Mouse (Mus musculus) stomach, embryonic 14.5 days (tissue): ENCODE measurements at regions not wholly inside any gene's neighbourhood (a gene's known extent, or its start where the extent isn't known, plus 50 kb on each side); places are given as distances from the start of the nearest gene placed in this dataset.
A peak's percentile ranks its signal among the peaks of the same experiment; 100 is the strongest.

Source experiments
- ATAC-seq: fragments of 200-750 bp; cut with Nextera tagmentation; 2 replicates; pipeline ENCODE4 v1.8.0; 2017; ENCODE audit warnings: low read depth, moderate TSS enrichment; ENCODE audit not compliant: insufficient number of reproducible peaks, insufficient read depth, low FRiP score
- H3K27ac ChIP-seq: fragments of 300-500 bp; sonication (generic); 2 replicates; pipeline ENCODE4 v1.5.1; 2014; ENCODE audit warnings: mild to moderate bottlenecking, low read length, moderate library complexity, mixed read lengths
- H3K27me3 ChIP-seq: fragments of 300-500 bp; sonication (generic); 2 replicates; pipeline ENCODE4 v1.6.1; 2014; ENCODE audit warnings: low read length, control low read depth, mixed read lengths; ENCODE audit not compliant: control insufficient read depth, insufficient read depth
- H3K36me3 ChIP-seq: fragments of 300-500 bp; sonication (generic); 2 replicates; pipeline ENCODE4 v1.6.1; 2014; ENCODE audit warnings: mild to moderate bottlenecking, control low read depth, low read length, moderate library complexity, mixed read lengths; ENCODE audit not compliant: control insufficient read depth, insufficient read depth
- H3K4me1 ChIP-seq: fragments of 300-500 bp; sonication (generic); 2 replicates; pipeline ENCODE4 v1.6.1; 2014; ENCODE audit warnings: low read length, control low read depth, mixed read lengths; ENCODE audit not compliant: control insufficient read depth, insufficient read depth
- H3K4me2 ChIP-seq: fragments of 300-500 bp; sonication (generic); replicated peaks from 2 replicates; pipeline ENCODE4 v1.6.1; 2014; ENCODE audit warnings: low read depth, low read length, control low read depth
- H3K4me3 ChIP-seq: fragments of 300-500 bp; sonication (generic); 2 replicates; pipeline ENCODE4 v1.5.1; 2014; ENCODE audit warnings: low read depth, low read length, control low read depth
- H3K9ac ChIP-seq: fragments of 300-500 bp; sonication (generic); replicated peaks from 2 replicates; pipeline ENCODE4 v1.6.1; 2014; ENCODE audit warnings: low read depth, mild to moderate bottlenecking, control low read depth, low read length, moderate library complexity, mixed read lengths
- H3K9me3 ChIP-seq: fragments of 300-500 bp; sonication (generic); 2 replicates; pipeline ENCODE4 v1.6.1; 2016; ENCODE audit warnings: low read depth, low read length, control low read depth; ENCODE audit not compliant: control insufficient read depth
- WGBS: fragments of 180-500 bp; shearing (Covaris S2); extraction: QIAGEN DNeasy Blood & Tissue Kit; methylation state at CpG from one replicate; pipeline ENCODE4 v1.1.7; 2014; 5-methylcytosine and 5-hydroxymethylcytosine counted together

GRCm38 (mm10) chr6:112050548-112051184 lies 222.9 kb upstream of the Lmcd1 start:
- WGBS, result 77% methylated on average over 6 of the region's 6 CpGs
- ATAC-seq, result no peak

GRCm38 (mm10) chr6:112052193-112052592 lies 221.4 kb upstream of the Lmcd1 start:
- no peak overlapping the region for H3K27ac ChIP-seq
- H3K36me3 ChIP-seq, result no peaks in the 10 kb centered on the region
- ATAC-seq, result no peak
- H3K4me1 ChIP-seq, result no peaks in the 10 kb centered on the region
- H3K4me2 ChIP-seq, result no peak overlapping the region
- H3K9me3 ChIP-seq, result no peaks in the 10 kb centered on the region
- no peaks in the 10 kb centered on the region for H3K27me3 ChIP-seq
- H3K9ac ChIP-seq, result no peak overlapping the region
- H3K4me3 ChIP-seq, result no peak overlapping the region
- 92% methylated on average over 6 of the region's 6 CpGs for WGBS

More at GRCm38 (mm10) chr6:112050548-112051184, 222.9 kb upstream of the Lmcd1 start:
- Histone ChIP-seq H3K9me3 (no peaks in the 10 kb centered on the region), H3K27me3 (no peaks in the 10 kb centered on the region), H3K4me3 (no peak overlapping the region), H3K4me1 (no peaks in the 10 kb centered on the region), H3K4me2 (no peak overlapping the region), H3K36me3 (no peaks in the 10 kb centered on the region), H3K9ac (no peak overlapping the region), H3K27ac (no peak overlapping the region)

- H3K27ac ChIP-seq, result no peak overlapping the region
- H3K27me3 ChIP-seq, result no peaks in the 10 kb centered on the region
- H3K4me1 ChIP-seq, result no peaks in the 10 kb centered on the region
- no peak overlapping the region for H3K4me3 ChIP-seq
- ATAC-seq, result peak; percentile 56; the same call in 1 of the 2 replicates
- 41% methylated on average over 1 of the region's 1 CpGs for WGBS
- no peaks in the 10 kb centered on the region for H3K9me3 ChIP-seq
- no peaks in the 10 kb centered on the region for H3K36me3 ChIP-seq
- no peak overlapping the region for H3K9ac ChIP-seq
- H3K4me2 ChIP-seq, result no peak overlapping the region
Measured at GRCm38 (mm10) chr6:112057895-112058294, 215.7 kb upstream of the Lmcd1 start.

GRCm38 (mm10) chr6:112062956-112063355 lies 210.6 kb upstream of the Lmcd1 start:
- Histone ChIP-seq H3K27me3 (no peaks in the 10 kb centered on the region), H3K9me3 (no peaks in the 10 kb centered on the region), H3K9ac (no peak overlapping the region), H3K4me1 (no peaks in the 10 kb centered on the region), H3K27ac (no peak overlapping the region), H3K36me3 (no peaks in the 10 kb centered on the region), H3K4me3 (no peak overlapping the region), H3K4me2 (no peak overlapping the region)
- WGBS, result 71% methylated on average over 3 of the region's 3 CpGs
- no peak for ATAC-seq

- Histone ChIP-seq H3K4me2 (no peak overlapping the region), H3K4me1 (no peaks in the 10 kb centered on the region), H3K9ac (no peak overlapping the region), H3K27me3 (no peaks in the 10 kb centered on the region), H3K36me3 (no peaks in the 10 kb centered on the region), H3K27ac (no peak overlapping the region), H3K9me3 (no peaks in the 10 kb centered on the region), H3K4me3 (no peak overlapping the region)
- WGBS, result 45% methylated on average over 3 of the region's 3 CpGs
- ATAC-seq, result no peak
Measured at GRCm38 (mm10) chr6:112090597-112090996, 183.0 kb upstream of the Lmcd1 start.

GRCm38 (mm10) chr6:112091125-112091763 lies 182.3 kb upstream of the Lmcd1 start:
- H3K27me3 ChIP-seq, result no peaks in the 10 kb centered on the region
- no peak overlapping the region for H3K27ac ChIP-seq
- no peak overlapping the region for H3K9ac ChIP-seq
- H3K9me3 ChIP-seq, result no peaks in the 10 kb centered on the region
- H3K36me3 ChIP-seq, result no peaks in the 10 kb centered on the region
- no peak overlapping the region for H3K4me2 ChIP-seq
- WGBS, result 64% methylated on average over 3 of the region's 3 CpGs
- no peak overlapping the region for H3K4me3 ChIP-seq
- H3K4me1 ChIP-seq, result no peaks in the 10 kb centered on the region
- peak; percentile 28; the same call in 1 of the 2 replicates for ATAC-seq

GRCm38 (mm10) chr6:112093300-112093699 lies 180.3 kb upstream of the Lmcd1 start:
- no peak overlapping the region for H3K4me2 ChIP-seq
- no peaks in the 10 kb centered on the region for H3K27me3 ChIP-seq
- no peak overlapping the region for H3K4me3 ChIP-seq
- H3K36me3 ChIP-seq, result no peaks in the 10 kb centered on the region
- ATAC-seq, result no peak
- no peaks in the 10 kb centered on the region for H3K4me1 ChIP-seq
- no peaks in the 10 kb centered on the region for H3K9me3 ChIP-seq
- WGBS, result 74% methylated on average over 3 of the region's 3 CpGs
- no peak overlapping the region for H3K9ac ChIP-seq
- H3K27ac ChIP-seq, result no peak overlapping the region

GRCm38 (mm10) chr6:112097699-112098098 lies 175.9 kb upstream of the Lmcd1 start:
- no peak for ATAC-seq
- Histone ChIP-seq H3K4me3 (no peak overlapping the region), H3K27ac (no peak overlapping the region), H3K4me2 (no peak overlapping the region), H3K36me3 (no peaks in the 10 kb centered on the region), H3K4me1 (no peaks in the 10 kb centered on the region), H3K9me3 (no peaks in the 10 kb centered on the region), H3K27me3 (no peaks in the 10 kb centered on the region), H3K9ac (no peak overlapping the region)
- 83% methylated on average over 3 of the region's 3 CpGs for WGBS

- no peak overlapping the region for H3K4me3 ChIP-seq
- 84% methylated on average over 13 of the region's 13 CpGs for WGBS
- H3K9ac ChIP-seq, result no peak overlapping the region
- no peaks in the 10 kb centered on the region for H3K9me3 ChIP-seq
- no peaks in the 10 kb centered on the region for H3K27me3 ChIP-seq
- no peak for ATAC-seq
- no peak overlapping the region for H3K27ac ChIP-seq
- no peak overlapping the region for H3K4me2 ChIP-seq
- no peaks in the 10 kb centered on the region for H3K36me3 ChIP-seq
- no peaks in the 10 kb centered on the region for H3K4me1 ChIP-seq
Measured at GRCm38 (mm10) chr6:112108651-112109050, 164.9 kb upstream of the Lmcd1 start.
